Mouse (Mus musculus) embryonic facial prominence, embryonic 15.5 days (tissue): ENCODE results near the gene Gm17662. TPM values are rescaled to one million over a fixed set of nuclear protein-coding genes. Genes with fewer than 3 reads are reported as not detected.

ENCODE experiments used
- ATAC-seq: fragments of 200-750 bp; cut with Nextera tagmentation; 2 replicates; pipeline ENCODE4 v1.8.0; 2017; ENCODE audit warnings: low read depth, moderate TSS enrichment; ENCODE audit not compliant: insufficient number of reproducible peaks, low FRiP score, low TSS enrichment
- H3K27ac ChIP-seq: fragments of 300-500 bp; sonication (generic); replicated peaks from 2 replicates; pipeline ENCODE4 v1.5.1; 2015; ENCODE audit warnings: mild to moderate bottlenecking, inconsistent platforms
- H3K27me3 ChIP-seq: fragments of 300-500 bp; sonication (generic); 2 replicates; pipeline ENCODE4 v1.6.1; 2015; ENCODE audit warnings: inconsistent platforms
- H3K36me3 ChIP-seq: fragments of 300-500 bp; sonication (generic); 2 replicates; pipeline ENCODE4 v1.6.1; 2015; ENCODE audit warnings: mild to moderate bottlenecking, inconsistent platforms
- H3K4me1 ChIP-seq: fragments of 300-500 bp; sonication (generic); 2 replicates; pipeline ENCODE4 v1.6.1; 2015; ENCODE audit warnings: inconsistent platforms
- H3K4me2 ChIP-seq: fragments of 300-500 bp; sonication (generic); replicated peaks from 2 replicates; pipeline ENCODE4 v1.6.1; 2015; ENCODE audit warnings: mild to moderate bottlenecking, inconsistent platforms
- H3K4me3 ChIP-seq: fragments of 300-500 bp; sonication (generic); replicated peaks from 2 replicates; pipeline ENCODE4 v1.5.1; 2015; ENCODE audit warnings: mild to moderate bottlenecking, inconsistent platforms
- H3K9ac ChIP-seq: fragments of 300-500 bp; sonication (generic); 2 replicates; pipeline ENCODE4 v1.6.1; 2015; ENCODE audit warnings: inconsistent platforms
- H3K9me3 ChIP-seq: fragments of 300-500 bp; sonication (generic); replicated peaks from 2 replicates; pipeline ENCODE4 v1.6.1; 2016; ENCODE audit warnings: inconsistent platforms
- WGBS: fragments of 180-500 bp; shearing (Covaris S2); methylation state at CpG from one replicate; pipeline ENCODE4 v1.1.7; 2015; 5-methylcytosine and 5-hydroxymethylcytosine counted together
- polyA plus RNA-seq: library from polyadenylated mRNA; unstranded; fragments of >200 nt; fragmentation: Nextera tagmentation; extraction: Ambion mirVana; gene quantifications from 2 replicates; pipeline ENCODE4 v1.2.1, GENCODE M21; 2015

Gene Gm17662
- polyA plus RNA-seq, 1 experiment from 2014 or later: not detected

DNA sequence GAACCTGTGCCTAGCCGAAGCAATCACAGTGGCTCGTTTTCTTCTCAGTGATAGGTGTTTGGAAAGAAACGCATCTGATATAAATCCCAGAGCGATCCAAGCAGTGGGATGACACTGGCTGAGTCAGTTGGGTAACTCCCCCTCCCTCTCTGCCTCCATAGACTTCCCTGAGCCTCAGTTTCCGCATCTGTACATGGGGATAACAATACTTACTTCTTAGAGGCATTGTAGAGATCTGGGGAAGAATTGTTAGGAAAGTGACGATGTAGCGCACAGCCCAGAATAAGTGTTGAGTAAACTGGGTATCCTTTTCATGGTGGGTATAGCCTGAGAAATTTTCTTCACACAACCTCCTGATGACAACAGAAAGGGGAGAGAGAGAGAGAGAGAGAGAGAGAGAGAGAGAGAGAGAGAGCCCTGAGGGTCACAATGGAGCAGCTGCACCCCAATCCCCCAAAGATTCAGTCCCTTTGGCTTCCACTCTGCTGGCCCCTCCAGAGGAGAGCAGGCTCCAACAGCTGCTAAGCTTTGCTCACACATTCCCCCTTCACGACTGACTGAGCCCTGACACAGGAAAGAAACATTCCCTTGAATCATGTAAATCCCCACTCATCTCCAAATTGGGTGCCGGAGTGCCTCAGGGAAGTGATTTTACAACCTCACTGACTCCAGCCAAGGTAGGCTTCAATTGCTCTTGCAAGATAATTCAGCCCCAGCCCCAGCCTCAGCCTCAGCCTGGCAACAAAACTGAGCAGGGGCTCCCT, 31.6 kb downstream of the Gm17662 start:
- Histone ChIP-seq H3K4me3 (no peak overlapping the region), H3K36me3 (no peaks in the 10 kb centered on the region), H3K9me3 (no peaks in the 10 kb centered on the region), H3K27me3 (no peaks in the 10 kb centered on the region; the same call in 1 of the 2 replicates), H3K4me2 (no peak overlapping the region), H3K4me1 (0 out of 2 replicates have a peak, but pooled peaks cover 4% of the 10 kb centered on the region), H3K9ac (no peak overlapping the region), H3K27ac (no peak overlapping the region)
- 74% methylated on average over 9 of the region's 9 CpGs for WGBS
- ATAC-seq: no peak

DNA sequence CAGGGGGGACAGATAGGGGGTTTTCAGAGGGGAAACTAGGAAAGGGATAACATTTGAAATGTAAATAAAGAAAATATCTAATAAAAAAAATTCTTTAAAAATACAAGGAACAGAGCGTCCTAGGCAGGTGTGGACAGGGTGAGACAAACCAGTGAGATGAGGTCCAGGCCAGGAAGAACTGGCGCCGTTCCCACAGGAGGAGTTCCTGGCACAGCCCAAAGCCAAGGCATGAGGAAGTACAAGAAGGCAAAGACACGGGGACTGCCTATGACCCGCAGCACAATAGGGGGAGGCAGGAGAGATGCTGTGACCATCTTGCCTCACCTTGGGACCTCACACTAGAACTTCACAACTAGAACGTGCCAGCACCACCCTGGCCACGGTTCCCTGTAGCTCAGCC, 34.6 kb downstream of the Gm17662 start:
- WGBS: 84% methylated on average over 7 of the region's 7 CpGs
- H3K27ac ChIP-seq: no peak overlapping the region
- H3K4me3 ChIP-seq: no peak overlapping the region
- ATAC-seq: no peak
- H3K4me1 ChIP-seq: 0 out of 2 replicates have a peak, but pooled peaks cover 4% of the 10 kb centered on the region
- no peaks in the 10 kb centered on the region for H3K9me3 ChIP-seq
- H3K27me3 ChIP-seq: no peaks in the 10 kb centered on the region; the same call in 1 of the 2 replicates
- no peaks in the 10 kb centered on the region for H3K36me3 ChIP-seq
- no peak overlapping the region for H3K4me2 ChIP-seq
- no peak overlapping the region for H3K9ac ChIP-seq

GRCm38 (mm10) chr4:104893588-104893987, 36.5 kb downstream of the Gm17662 start:
- Histone ChIP-seq H3K27ac (no peak overlapping the region), H3K9me3 (no peaks in the 10 kb centered on the region), H3K4me2 (no peak overlapping the region), H3K4me1 (0 out of 2 replicates have a peak, but pooled peaks cover 4% of the 10 kb centered on the region), H3K9ac (no peak overlapping the region), H3K36me3 (no peaks in the 10 kb centered on the region), H3K27me3 (no peaks in the 10 kb centered on the region; the same call in 1 of the 2 replicates), H3K4me3 (no peak overlapping the region)
- 64% methylated on average over 5 of the region's 5 CpGs for WGBS
- no peak for ATAC-seq

- H3K9me3 ChIP-seq: no peaks in the 10 kb centered on the region
- no peaks in the 10 kb centered on the region; the same call in 1 of the 2 replicates for H3K27me3 ChIP-seq
- 0 out of 2 replicates have a peak, but pooled peaks cover 1% of the 10 kb centered on the region for H3K4me1 ChIP-seq
- no peak overlapping the region for H3K27ac ChIP-seq
- ATAC-seq: no peak
- 53% methylated on average over 13 of the region's 13 CpGs for WGBS
- no peak overlapping the region for H3K4me2 ChIP-seq
- no peak overlapping the region for H3K9ac ChIP-seq
- H3K4me3 ChIP-seq: no peak overlapping the region
- H3K36me3 ChIP-seq: no peaks in the 10 kb centered on the region
Observed at GRCm38 (mm10) chr4:104894004-104894734, 37.0 kb downstream of the Gm17662 start.

DNA sequence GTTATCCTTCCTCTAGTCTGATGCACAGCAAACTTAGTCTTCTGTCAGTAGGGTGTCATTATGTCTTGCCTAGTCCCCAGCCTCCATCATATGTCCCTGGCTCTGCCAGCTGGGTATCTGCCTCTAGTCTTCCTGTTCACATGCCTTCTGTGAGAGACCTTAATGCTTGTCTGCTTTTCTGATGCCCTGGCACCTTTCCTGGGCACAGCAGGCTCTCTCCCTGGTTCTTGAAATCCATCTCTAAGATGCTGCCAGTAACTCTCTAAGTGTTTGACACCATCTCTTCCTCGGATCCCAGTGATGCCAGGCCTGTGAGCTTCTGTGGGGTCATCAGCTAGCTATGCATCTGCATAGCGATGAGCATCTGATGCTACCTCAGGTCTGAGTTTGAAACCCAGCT, 45.7 kb downstream of the Gm17662 start:
- no peak for ATAC-seq
- H3K36me3 ChIP-seq: no peaks in the 10 kb centered on the region
- H3K4me2 ChIP-seq: no peak overlapping the region
- no peak overlapping the region for H3K9ac ChIP-seq
- WGBS: 84% methylated on average over 2 of the region's 2 CpGs
- no peak overlapping the region for H3K4me3 ChIP-seq
- H3K9me3 ChIP-seq: no peaks in the 10 kb centered on the region
- no peaks in the 10 kb centered on the region for H3K27me3 ChIP-seq
- no peak overlapping the region for H3K27ac ChIP-seq
- H3K4me1 ChIP-seq: no peaks in the 10 kb centered on the region

DNA sequence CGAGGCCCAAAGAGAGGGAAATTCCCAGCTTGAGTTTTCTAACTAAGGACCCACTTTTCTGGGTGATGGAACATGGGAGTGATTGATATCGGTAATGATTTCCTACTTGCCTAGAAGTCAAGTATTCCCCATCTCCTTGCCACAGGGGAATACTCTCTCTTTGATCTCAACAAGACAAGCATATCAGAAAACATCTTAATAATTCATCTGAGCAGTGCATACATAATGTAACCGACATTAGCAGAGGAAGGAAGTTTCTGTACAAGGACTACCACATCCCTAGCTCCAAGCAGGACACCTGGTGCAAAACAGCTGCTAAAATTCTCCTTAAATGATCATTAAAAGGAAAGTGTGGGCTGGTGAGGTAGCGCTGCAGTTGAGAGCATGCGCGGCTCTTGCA, 47.9 kb downstream of the Gm17662 start:
- no peak for ATAC-seq
- no peak overlapping the region for H3K27ac ChIP-seq
- 78% methylated on average over 6 of the region's 6 CpGs for whole genome bisulfite sequencing

More for the DNA sequence above, 47.9 kb downstream of the Gm17662 start:
- Histone ChIP-seq H3K9me3 (no peaks in the 10 kb centered on the region), H3K27me3 (no peaks in the 10 kb centered on the region), H3K4me3 (no peak overlapping the region), H3K36me3 (no peaks in the 10 kb centered on the region), H3K4me2 (no peak overlapping the region), H3K4me1 (no peaks in the 10 kb centered on the region), H3K9ac (no peak overlapping the region)

Other genes with a start within 250 kb of the Gm17662 start
- gene C8b, start 91.0 kb upstream of the Gm17662 start, polyA plus RNA-seq: 0.12 TPM in 1 of 2 replicates, not detected in the other
- gene C8a, start 19.1 kb downstream of the Gm17662 start, polyA plus RNA-seq: not detected in 2 replicates
- gene Fyb2, start 56.1 kb downstream of the Gm17662 start, polyA plus RNA-seq: 0.51 and 0.67 TPM in 2 replicates